Comparison of ENCODE assay signal across 8 mouse cellular contexts in genomic region chr2:121450093-121450492, GRCm38 (mm10). TPM values are rescaled to one million over a fixed set of nuclear protein-coding genes. Genes with fewer than 3 reads are reported as not detected.
A peak's percentile ranks its signal among the peaks of the same experiment; 100 is the strongest.
DNase-seq lines count a peak whose midpoint lies in the region; ATAC-seq and TF ChIP-seq lines count a peak whose summit lies in the region.

No protein-coding gene starts in this region.

- H3K9ac ChIP-seq in heart, embryonic 16.5 days (ENCODE audit: low read length) = peak overlapping the region; percentile 99
- H3K9ac ChIP-seq in liver, embryonic 13.5 days = peak overlapping the region; percentile 100

- peak overlapping the region; percentile 100 for H3K27ac ChIP-seq in gastrocnemius, adult 2 months
- H3K27ac ChIP-seq in brown adipose tissue, adult 24 weeks (replicated peaks; ENCODE audit: low read depth, low read length) = peak overlapping the region; percentile 92
- H3K27ac ChIP-seq in heart, embryonic 16.5 days (ENCODE audit: low read length) = peak overlapping the region; percentile 97
- H3K27ac ChIP-seq in liver, embryonic 13.5 days = peak overlapping the region; percentile 93

- H3K4me2 ChIP-seq in heart, embryonic 16.5 days (ENCODE audit: low read depth, low read length) = peak overlapping the region; percentile 93
- H3K4me2 ChIP-seq in liver, embryonic 13.5 days = peak overlapping the region; percentile 95

- no peaks in the 10 kb centered on the region for H3K27me3 ChIP-seq in heart, embryonic 16.5 days (ENCODE audit: control insufficient read depth, insufficient read depth, low read length)
- no peaks in the 10 kb centered on the region for H3K27me3 ChIP-seq in liver, embryonic 13.5 days

- H3K4me1 ChIP-seq in brown adipose tissue, adult 24 weeks (ENCODE audit: control insufficient read depth, insufficient read depth, insufficient read length, low read length) = peaks cover 5% of the 10 kb centered on the region; the same call in 1 of the 2 replicates
- peaks cover 31% of the 10 kb centered on the region for H3K4me1 ChIP-seq in heart, embryonic 16.5 days (ENCODE audit: control insufficient read depth, insufficient read depth, low read length)
- peaks cover 50% of the 10 kb centered on the region for H3K4me1 ChIP-seq in liver, embryonic 13.5 days (replicated peaks)

- no peak for TF ChIP-seq CTCF in gastrocnemius, adult 2 months (IDR thresholded peaks at IDR 0.05)

- WGBS in heart, embryonic 16.5 days = 0% methylated on average over 7 of the region's 7 CpGs
- WGBS in liver, embryonic 13.5 days (ENCODE audit: insufficient replicate concordance) = 0% methylated on average over 7 of the region's 7 CpGs

- H3K36me3 ChIP-seq in heart, embryonic 16.5 days (ENCODE audit: control insufficient read depth, insufficient read depth) = peaks cover 12% of the 10 kb centered on the region
- H3K36me3 ChIP-seq in liver, embryonic 13.5 days = peaks cover 26% of the 10 kb centered on the region

- peak overlapping the region; percentile 86 for H3K4me3 ChIP-seq in gastrocnemius, adult 2 months
- H3K4me3 ChIP-seq in brown adipose tissue, adult 24 weeks (ENCODE audit: insufficient read depth, low read depth, low read length) = peak overlapping the region; percentile 94
- H3K4me3 ChIP-seq in heart, embryonic 16.5 days (ENCODE audit: low read length) = peak overlapping the region; percentile 97
- peak overlapping the region; percentile 100 for H3K4me3 ChIP-seq in liver, embryonic 13.5 days (replicated peaks)

- ATAC-seq in heart, embryonic 16.5 days (replicated peaks; ENCODE audit: extremely low read depth, insufficient read depth, low FRiP score) = no peak
- no peak for ATAC-seq in liver, embryonic 13.5 days (ENCODE audit: low read depth)

- peak; percentile 39 for DNase-seq in gastrocnemius, adult 2 months
- DNase-seq in gastrocnemius, adult 18-20 months (ENCODE audit: low spot score) = no peak
- DNase-seq in liver, embryonic 13.5 days = no peak
- peak; percentile 41 for DNase-seq in naive thymus-derived CD4-positive, alpha-beta T cell, adult 2 months (ENCODE audit: low read depth)
- no peak for DNase-seq in MN1 (ENCODE audit: low spot score)
- DNase-seq in testis, postnatal 14 days (ENCODE audit: low spot score) = no peak

- intact Hi-C loops in gastrocnemius, adult 2 months (cut with DNase I) = no loop called here

- H3K9me3 ChIP-seq in heart, embryonic 16.5 days (replicated peaks; ENCODE audit: control insufficient read depth, low read length) = no peaks in the 10 kb centered on the region
- no peaks in the 10 kb centered on the region for H3K9me3 ChIP-seq in liver, embryonic 13.5 days (replicated peaks)

RNA-seq across cellular contexts. Expression of gene Serf2, which starts 1.1 kb away (rescaled TPM):
- total RNA-seq in gastrocnemius, adult 2 months (2021) = 100 to 1,000 TPM; 286 to 358 TPM
- 100 to 1,000 TPM; 334 to 355 TPM for total RNA-seq in gastrocnemius, adult 18-20 months (2021)
- 562 and 583 TPM in 2 replicates for polyA plus RNA-seq in brown adipose tissue, adult 24 weeks (2012; ENCODE audit: insufficient read depth, insufficient read length, missing spikeins)
- 468 and 577 TPM in 2 replicates for polyA plus RNA-seq in heart, embryonic 16.5 days (2015; fragmentation: Nextera tagmentation; extraction: Ambion mirVana)
- 269 and 300 TPM in 2 replicates for polyA plus RNA-seq in liver, embryonic 13.5 days (2015; fragmentation: Nextera tagmentation; extraction: Ambion mirVana)

RNA-seq across cellular contexts. Expression of gene Hypk, which starts 3.0 kb away (rescaled TPM):
- 10 to 100 TPM; 21.0 to 21.7 TPM for total RNA-seq in gastrocnemius, adult 2 months (2021)
- total RNA-seq in gastrocnemius, adult 18-20 months (2021) = 10 to 100 TPM; 10.9 to 15.1 TPM
- 114 and 117 TPM in 2 replicates for polyA plus RNA-seq in brown adipose tissue, adult 24 weeks (2012; ENCODE audit: insufficient read depth, insufficient read length, missing spikeins)
- 81.2 and 83.9 TPM in 2 replicates for polyA plus RNA-seq in heart, embryonic 16.5 days (2015; fragmentation: Nextera tagmentation; extraction: Ambion mirVana)
- polyA plus RNA-seq in liver, embryonic 13.5 days (2015; fragmentation: Nextera tagmentation; extraction: Ambion mirVana) = 111 and 119 TPM in 2 replicates

RNA-seq across cellular contexts. Expression of gene Ell3, which starts 6.0 kb away (rescaled TPM):
- not detected for total RNA-seq in gastrocnemius, adult 2 months (2021)
- not detected for total RNA-seq in gastrocnemius, adult 18-20 months (2021)
- not detected in 2 replicates for polyA plus RNA-seq in brown adipose tissue, adult 24 weeks (2012; ENCODE audit: insufficient read depth, insufficient read length, missing spikeins)
- polyA plus RNA-seq in heart, embryonic 16.5 days (2015; fragmentation: Nextera tagmentation; extraction: Ambion mirVana) = 1.1 and 1.6 TPM in 2 replicates
- polyA plus RNA-seq in liver, embryonic 13.5 days (2015; fragmentation: Nextera tagmentation; extraction: Ambion mirVana) = 1.6 and 2.0 TPM in 2 replicates

RNA-seq across cellular contexts. Expression of gene Serinc4, which starts 6.5 kb away (rescaled TPM):
- not detected for total RNA-seq in gastrocnemius, adult 2 months (2021)
- not detected for total RNA-seq in gastrocnemius, adult 18-20 months (2021)
- polyA plus RNA-seq in brown adipose tissue, adult 24 weeks (2012; ENCODE audit: insufficient read depth, insufficient read length, missing spikeins) = not detected in 2 replicates
- polyA plus RNA-seq in heart, embryonic 16.5 days (2015; fragmentation: Nextera tagmentation; extraction: Ambion mirVana) = 0.11 and 0.19 TPM in 2 replicates
- polyA plus RNA-seq in liver, embryonic 13.5 days (2015; fragmentation: Nextera tagmentation; extraction: Ambion mirVana) = 0.07 and 0.08 TPM in 2 replicates

RNA-seq across cellular contexts. Expression of gene Mfap1b, which starts 23.8 kb away (rescaled TPM):
- 10 to 100 TPM; 24.2 to 27.6 TPM for total RNA-seq in gastrocnemius, adult 2 months (2021)
- total RNA-seq in gastrocnemius, adult 18-20 months (2021) = 10 to 100 TPM; 23.5 to 24.5 TPM
- 22.1 and 30.8 TPM in 2 replicates for polyA plus RNA-seq in brown adipose tissue, adult 24 weeks (2012; ENCODE audit: insufficient read depth, insufficient read length, missing spikeins)
- polyA plus RNA-seq in heart, embryonic 16.5 days (2015; fragmentation: Nextera tagmentation; extraction: Ambion mirVana) = 43.6 and 50.9 TPM in 2 replicates
- polyA plus RNA-seq in liver, embryonic 13.5 days (2015; fragmentation: Nextera tagmentation; extraction: Ambion mirVana) = 22.7 and 29.0 TPM in 2 replicates

Comparison
In these comparisons a context has a peak if more than half of its experiments do, and no peak if none do; other contexts are left out.
1. DNase-seq: peak in gastrocnemius, adult 2 months (single experiment) and naive thymus-derived CD4-positive, alpha-beta T cell, adult 2 months (single experiment); none in gastrocnemius, adult 18-20 months (single experiment), liver, embryonic 13.5 days (single experiment), MN1 (single experiment) and testis, postnatal 14 days (single experiment).
2. Peak in every context shown above with its lines, with median percentiles within 50 percentile points of each other: H3K27ac ChIP-seq and H3K4me3 ChIP-seq.